Mouse (Mus musculus) erythroblast, embryonic 14.5 days (primary cell): Measurements from ENCODE around the gene Fscn2. TPM values are rescaled to one million over a fixed set of nuclear protein-coding genes. Genes with fewer than 3 reads are reported as not detected.

Experiments
- H3K27me3 ChIP-seq: 2 replicates; pipeline ENCODE4 v1.6.1; 2012; ENCODE audit warnings: inconsistent platforms; ENCODE audit not compliant: control insufficient read depth
- H3K36me3 ChIP-seq: 2 replicates; pipeline ENCODE4 v1.6.1; 2012; ENCODE audit warnings: mild to moderate bottlenecking, inconsistent platforms; ENCODE audit not compliant: control insufficient read depth
- H3K4me1 ChIP-seq: 2 replicates; pipeline ENCODE4 v1.6.1; 2012; ENCODE audit warnings: inconsistent platforms; ENCODE audit not compliant: control insufficient read depth
- H3K4me3 ChIP-seq: replicated peaks from 2 replicates; pipeline ENCODE3; 2012; ENCODE audit warnings: moderate library complexity, mild to moderate bottlenecking, inconsistent platforms
- H3K9me3 ChIP-seq: 2 replicates; pipeline ENCODE4 v1.6.1; 2012; ENCODE audit warnings: low read length, inconsistent platforms, mixed read lengths; ENCODE audit not compliant: control insufficient read depth
- GATA1 ChIP-seq: IDR thresholded peaks from 2 replicates; pipeline ENCODE4 v1.6.1; 2012; ENCODE audit warnings: low read length, inconsistent platforms, mixed read lengths
- TAL1 ChIP-seq: IDR thresholded peaks from 3 replicates; pipeline ENCODE4 v1.6.1; 2012; ENCODE audit warnings: low read length, inconsistent platforms, mixed read lengths
- polyA plus RNA-seq: library from polyadenylated mRNA; stranded (reverse); fragments of >175 nt; gene quantifications from 2 replicates; pipeline ENCODE4 v1.2.3, GENCODE M21; 2012

Gene Fscn2
- polyA plus RNA-seq, 1 experiment: not detected

GRCm38 (mm10) chr11:120355277-120356039 is 5.9 kb upstream of the Fscn2 start:
- H3K4me3 ChIP-seq: peak overlapping the region; percentile 58

GRCm38 (mm10) chr11:120356319-120356840 is 5.0 kb upstream of the Fscn2 start:
- no peak overlapping the region for H3K4me3 ChIP-seq
- TF ChIP-seq TAL1 (no peak), GATA1 (no peak)
- H3K9me3 ChIP-seq: no peaks in the 10 kb centered on the region
- H3K4me1 ChIP-seq: peaks cover 66% of the 10 kb centered on the region
- peaks cover 12% of the 10 kb centered on the region for H3K27me3 ChIP-seq
- no peaks in the 10 kb centered on the region; the same call in 1 of the 2 replicates for H3K36me3 ChIP-seq

More at GRCm38 (mm10) chr11:120355277-120356039, 5.9 kb upstream of the Fscn2 start:
- Histone ChIP-seq H3K36me3 (no peaks in the 10 kb centered on the region; the same call in 1 of the 2 replicates), H3K27me3 (peaks cover 18% of the 10 kb centered on the region), H3K4me1 (peaks cover 75% of the 10 kb centered on the region), H3K9me3 (no peaks in the 10 kb centered on the region)
- no peak for TF ChIP-seq TAL1
- TF ChIP-seq GATA1: no peak

DNA sequence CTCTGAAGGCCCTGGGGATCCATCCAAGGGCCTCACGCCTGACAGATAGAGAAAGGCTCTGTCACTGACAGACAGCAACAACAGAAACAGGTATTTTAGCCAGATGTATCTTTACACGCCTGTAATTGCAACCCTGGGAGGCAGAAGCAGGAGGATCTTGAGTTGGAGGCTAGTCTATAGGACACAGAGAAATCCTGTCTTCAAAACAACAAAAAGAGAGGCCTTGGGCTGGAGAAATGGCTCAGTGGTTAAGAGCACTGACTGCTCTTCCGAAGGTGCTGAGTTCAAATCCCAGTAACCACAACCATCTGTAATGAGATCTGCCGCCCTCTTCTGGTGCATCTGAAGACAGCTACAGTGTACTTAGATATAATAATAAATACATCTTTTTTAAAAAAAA is 4.4 kb upstream of the Fscn2 start:
- peaks cover 61% of the 10 kb centered on the region for H3K4me1 ChIP-seq
- no peak overlapping the region for H3K4me3 ChIP-seq
- H3K36me3 ChIP-seq: no peaks in the 10 kb centered on the region; the same call in 1 of the 2 replicates
- peaks cover 10% of the 10 kb centered on the region for H3K27me3 ChIP-seq
- TF ChIP-seq GATA1: no peak
- no peak for TF ChIP-seq TAL1
- no peaks in the 10 kb centered on the region for H3K9me3 ChIP-seq

DNA sequence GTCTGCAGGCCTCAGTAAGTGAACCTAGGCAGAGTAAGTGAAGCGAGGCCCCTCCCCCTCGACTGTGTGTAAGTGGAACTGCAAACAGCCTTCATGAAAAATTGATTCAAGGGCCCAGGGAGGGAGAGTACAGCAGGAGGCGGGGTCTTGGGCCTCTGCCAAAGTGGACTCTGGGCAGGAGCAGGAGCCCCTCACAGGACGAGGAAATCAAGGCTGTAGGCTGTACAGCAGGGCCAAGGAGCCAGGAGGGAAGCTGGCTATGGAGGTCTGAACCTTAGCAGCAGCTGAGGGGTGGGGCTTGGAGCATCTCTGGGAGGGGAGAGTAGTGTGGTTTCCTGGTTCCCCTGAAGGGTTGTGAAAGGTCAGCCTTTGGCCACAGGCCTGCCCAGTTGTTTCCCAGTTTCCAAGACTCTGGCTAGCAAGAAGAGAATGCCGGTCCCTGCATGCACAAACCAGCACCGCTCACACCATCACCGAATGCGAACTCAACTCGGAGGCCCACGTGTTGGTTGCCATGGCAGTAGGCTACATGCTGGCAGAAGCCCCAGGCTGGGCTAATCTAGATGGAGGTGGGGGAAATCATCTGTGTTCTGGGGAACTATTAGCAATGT is 3.4 kb upstream of the Fscn2 start:
- peaks cover 53% of the 10 kb centered on the region for H3K4me1 ChIP-seq
- H3K9me3 ChIP-seq: no peaks in the 10 kb centered on the region
- H3K36me3 ChIP-seq: no peaks in the 10 kb centered on the region; the same call in 1 of the 2 replicates
- H3K27me3 ChIP-seq: peaks cover 6% of the 10 kb centered on the region
- no peak overlapping the region for H3K4me3 ChIP-seq
- no peak for TF ChIP-seq TAL1
- TF ChIP-seq GATA1: no peak

- H3K4me1 ChIP-seq: peaks cover 38% of the 10 kb centered on the region
- TF ChIP-seq TAL1 (no peak), GATA1 (no peak)
- H3K9me3 ChIP-seq: no peaks in the 10 kb centered on the region
- H3K36me3 ChIP-seq: no peaks in the 10 kb centered on the region
- H3K27me3 ChIP-seq: peaks cover 10% of the 10 kb centered on the region
- H3K4me3 ChIP-seq: no peak overlapping the region
These were observed 1.9 kb upstream of the Fscn2 start for GRCm38 (mm10) chr11:120359391-120359790.

GRCm38 (mm10) chr11:120360062-120360461 is 1.3 kb upstream of the Fscn2 start:
- Histone ChIP-seq H3K36me3 (no peaks in the 10 kb centered on the region), H3K9me3 (no peaks in the 10 kb centered on the region), H3K4me1 (peaks cover 31% of the 10 kb centered on the region), H3K4me3 (no peak overlapping the region), H3K27me3 (peaks cover 14% of the 10 kb centered on the region)
- TF ChIP-seq TAL1 (no peak), GATA1 (no peak)

GRCm38 (mm10) chr11:120360755-120361154 is 579 bp upstream of the Fscn2 start:
- Histone ChIP-seq H3K4me1 (peaks cover 24% of the 10 kb centered on the region), H3K36me3 (no peaks in the 10 kb centered on the region), H3K4me3 (no peak overlapping the region), H3K27me3 (peaks cover 16% of the 10 kb centered on the region), H3K9me3 (no peaks in the 10 kb centered on the region)
- TF ChIP-seq TAL1 (no peak), GATA1 (no peak)

- H3K4me1 ChIP-seq: peaks cover 8% of the 10 kb centered on the region
- no peak overlapping the region for H3K4me3 ChIP-seq
- no peaks in the 10 kb centered on the region for H3K9me3 ChIP-seq
- peaks cover 16% of the 10 kb centered on the region for H3K27me3 ChIP-seq
- no peaks in the 10 kb centered on the region for H3K36me3 ChIP-seq
- no peak for TF ChIP-seq TAL1
- no peak for TF ChIP-seq GATA1
These were observed 1.6 kb downstream of the Fscn2 start for GRCm38 (mm10) chr11:120362891-120363290.

DNA sequence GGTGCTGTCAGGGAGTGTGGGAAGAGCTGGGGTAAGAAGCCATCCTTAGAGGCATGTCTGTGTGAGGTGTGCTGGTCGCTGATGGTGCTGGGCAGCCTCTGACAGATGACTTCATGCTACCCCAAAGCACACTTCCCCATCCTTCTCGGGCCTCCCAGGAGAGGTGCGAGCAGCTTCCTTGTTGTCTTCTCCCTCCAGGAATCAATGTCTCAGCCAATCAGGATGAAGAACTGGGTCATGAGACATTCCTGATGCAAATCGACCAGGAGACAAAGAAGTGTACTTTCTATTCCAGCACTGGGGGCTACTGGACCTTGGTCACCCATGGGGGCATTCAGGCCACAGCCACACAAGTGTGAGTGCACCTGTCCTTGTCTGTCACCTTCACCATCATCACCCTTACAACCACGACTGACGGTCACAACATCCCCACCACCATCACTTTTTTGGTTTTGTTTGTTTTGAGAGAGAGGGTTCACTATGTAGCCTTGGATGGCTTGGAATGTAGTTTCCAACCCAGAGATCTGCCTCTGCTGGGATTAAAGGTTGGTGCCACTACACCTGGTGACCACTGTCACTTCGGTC is 5.2 kb downstream of the Fscn2 start:
- Histone ChIP-seq H3K4me3 (no peak overlapping the region), H3K9me3 (no peaks in the 10 kb centered on the region), H3K4me1 (peaks cover 4% of the 10 kb centered on the region), H3K27me3 (peaks cover 13% of the 10 kb centered on the region), H3K36me3 (peaks cover 22% of the 10 kb centered on the region)
- TF ChIP-seq GATA1 (no peak), TAL1 (no peak)
